Mouse (Mus musculus) heart, adult 2 months (tissue): ENCODE measurements around the gene Pde4d. TPM values are rescaled to one million over a fixed set of nuclear protein-coding genes. Genes with fewer than 3 reads are reported as not detected.

Source experiments
- DNase-seq, 2 experiments: peaks; one replicate each; pipeline ENCODE4 v3.0.0; 2021
- H3K27ac ChIP-seq: fragments of 200-600 bp; 2 replicates; pipeline ENCODE4 v1.8.1; 2022
- H3K27me3 ChIP-seq: fragments of 200-500 bp; 2 replicates; pipeline ENCODE4 v1.6.1; 2012; ENCODE audit warnings: mild to moderate bottlenecking, low read length, inconsistent platforms, mixed read lengths; ENCODE audit not compliant: control insufficient read depth, insufficient read depth
- H3K36me3 ChIP-seq: fragments of 200-500 bp; 2 replicates; pipeline ENCODE4 v1.6.1; 2012; ENCODE audit warnings: low read length, inconsistent platforms; ENCODE audit not compliant: control insufficient read depth, insufficient read depth
- H3K4me1 ChIP-seq: fragments of 200-500 bp; 2 replicates; pipeline ENCODE4 v1.6.1; 2011; ENCODE audit warnings: low read length; ENCODE audit not compliant: control insufficient read depth, insufficient read depth
- H3K4me3 ChIP-seq: fragments of 200-600 bp; 2 replicates; pipeline ENCODE4 v1.8.1; 2022
- H3K79me2 ChIP-seq: fragments of 200-500 bp; replicated peaks from 2 replicates; pipeline ENCODE4 v1.6.1; 2012; ENCODE audit warnings: mild to moderate bottlenecking, inconsistent platforms, low read length, moderate library complexity, mixed read lengths; ENCODE audit not compliant: control insufficient read depth, insufficient read depth
- H3K9ac ChIP-seq: fragments of 200-500 bp; 2 replicates; pipeline ENCODE4 v1.6.1; 2012; ENCODE audit warnings: low read depth, mild to moderate bottlenecking, control low read depth, inconsistent platforms, low read length, mixed read lengths
- CTCF ChIP-seq: fragments of 200-600 bp; IDR thresholded peaks from 2 replicates; pipeline ENCODE4 v1.8.1; 2022; ENCODE audit warnings: antibody characterized with exemption, mild to moderate bottlenecking, moderate library complexity
- EP300 ChIP-seq: fragments of 200-500 bp; IDR thresholded peaks from 2 replicates; pipeline ENCODE4 v1.6.1; 2011; ENCODE audit warnings: low read depth, low read length, control low read depth; ENCODE audit not compliant: insufficient read depth
- POLR2A ChIP-seq: fragments of 200-500 bp; IDR thresholded peaks from 2 replicates; pipeline ENCODE4 v1.6.1; 2011; ENCODE audit warnings: mild to moderate bottlenecking, low read depth, low read length, control low read depth; ENCODE audit not compliant: insufficient read depth
- WGBS: fragments of 180-500 bp; shearing (Covaris S2); methylation state at CpG from one replicate; pipeline ENCODE4 v1.1.7; 2018; 5-methylcytosine and 5-hydroxymethylcytosine counted together
- intact Hi-C: fragments of 180-260 bp; cut with DNase I; formaldehyde crosslinking; loops from one replicate; pipeline ENCODE4 v1.15.1; 2025
- polyA plus RNA-seq: library from polyadenylated mRNA; depleted of rRNA; stranded (reverse); fragments of >200 nt; gene quantifications from 2 replicates; pipeline ENCODE4 v1.2.3, GENCODE M21; 2012
- total RNA-seq, 2 experiments: library from RNA; stranded (reverse); gene quantifications; 2 replicates each; pipeline ENCODE4 v1.2.3; 2021

Pde4d gene
- total and polyA plus RNA-seq, 3 experiments: 11.5 to 40.1 (median 38.1) TPM

DNA sequence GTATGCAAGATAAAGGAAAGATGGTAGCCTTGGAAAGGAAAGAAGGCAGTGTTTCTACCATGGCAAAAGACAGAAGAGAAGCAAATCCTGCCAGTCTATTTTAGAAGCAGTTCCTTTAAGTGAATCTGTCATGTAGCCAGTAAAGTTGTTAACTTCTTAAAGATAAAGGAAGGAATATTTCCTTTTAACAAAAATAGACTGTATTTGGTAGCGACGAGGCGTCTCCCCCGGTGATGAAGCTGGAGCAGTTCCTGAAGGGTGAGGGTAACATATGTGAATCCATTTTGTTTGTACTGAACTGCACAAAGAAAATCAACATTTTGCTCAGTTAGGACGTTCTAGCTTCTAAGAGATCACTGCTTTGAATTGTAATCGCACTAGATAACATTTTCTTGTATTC, 75.2 kb downstream of the Pde4d start:
- peaks cover 2% of the 10 kb centered on the region for H3K4me1 ChIP-seq
- DNase-seq: no peak
- 30% methylated on average over 6 of the region's 6 CpGs for WGBS
- no peak overlapping the region for H3K27ac ChIP-seq
- intact Hi-C loops: no loop called here
- TF ChIP-seq EP300 (no peak), CTCF (no peak), POLR2A (no peak)
- no peak overlapping the region for H3K4me3 ChIP-seq
- no peaks in the 10 kb centered on the region for H3K79me2 ChIP-seq
- peaks cover 3% of the 10 kb centered on the region for H3K36me3 ChIP-seq
- no peaks in the 10 kb centered on the region for H3K27me3 ChIP-seq
- no peak overlapping the region for H3K9ac ChIP-seq

DNA sequence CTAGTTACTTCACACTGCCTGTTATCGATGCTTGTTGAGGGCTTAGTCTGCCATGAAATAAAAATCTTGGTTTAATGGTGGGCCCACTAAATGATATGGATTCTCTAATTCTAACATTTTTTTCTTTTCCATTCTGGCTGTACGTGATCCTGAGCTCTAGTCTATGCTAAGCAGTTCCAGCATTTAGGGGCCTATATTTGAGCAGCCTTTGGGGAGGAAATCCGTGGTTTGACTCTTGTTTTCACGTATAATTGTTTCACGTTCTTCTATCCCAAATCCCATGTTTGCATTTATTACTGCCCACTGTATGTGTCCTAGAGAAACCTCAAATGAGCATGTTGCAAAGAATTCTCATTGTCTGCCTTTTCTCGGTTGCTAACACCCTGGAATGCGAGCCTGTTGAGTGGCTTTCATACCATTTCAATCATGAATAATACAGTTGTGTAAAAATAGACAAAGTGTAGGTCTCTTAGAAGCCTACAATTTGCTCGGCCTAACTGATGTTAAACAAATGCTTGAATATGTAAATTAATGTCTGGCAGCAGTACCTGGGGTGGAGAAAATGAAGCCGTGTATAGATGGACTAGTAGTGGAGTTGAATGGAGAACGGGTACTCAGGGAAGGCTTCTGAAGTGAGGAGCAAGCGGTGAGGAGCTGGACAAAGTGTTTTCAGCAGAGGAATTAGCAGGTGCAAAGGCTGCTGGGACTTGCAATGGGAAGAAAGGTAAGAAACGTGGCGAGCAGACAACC, 76.7 kb downstream of the Pde4d start:
- 77% methylated on average over 13 of the region's 13 CpGs for WGBS
- Histone ChIP-seq H3K9ac (no peak overlapping the region), H3K27ac (no peak overlapping the region), H3K79me2 (no peaks in the 10 kb centered on the region), H3K4me1 (peaks cover 2% of the 10 kb centered on the region), H3K27me3 (no peaks in the 10 kb centered on the region), H3K4me3 (no peak overlapping the region), H3K36me3 (peaks cover 5% of the 10 kb centered on the region)
- no peak for DNase-seq
- intact Hi-C loops: no loop called here
- TF ChIP-seq CTCF (no peak), POLR2A (no peak), EP300 (no peak)

DNA sequence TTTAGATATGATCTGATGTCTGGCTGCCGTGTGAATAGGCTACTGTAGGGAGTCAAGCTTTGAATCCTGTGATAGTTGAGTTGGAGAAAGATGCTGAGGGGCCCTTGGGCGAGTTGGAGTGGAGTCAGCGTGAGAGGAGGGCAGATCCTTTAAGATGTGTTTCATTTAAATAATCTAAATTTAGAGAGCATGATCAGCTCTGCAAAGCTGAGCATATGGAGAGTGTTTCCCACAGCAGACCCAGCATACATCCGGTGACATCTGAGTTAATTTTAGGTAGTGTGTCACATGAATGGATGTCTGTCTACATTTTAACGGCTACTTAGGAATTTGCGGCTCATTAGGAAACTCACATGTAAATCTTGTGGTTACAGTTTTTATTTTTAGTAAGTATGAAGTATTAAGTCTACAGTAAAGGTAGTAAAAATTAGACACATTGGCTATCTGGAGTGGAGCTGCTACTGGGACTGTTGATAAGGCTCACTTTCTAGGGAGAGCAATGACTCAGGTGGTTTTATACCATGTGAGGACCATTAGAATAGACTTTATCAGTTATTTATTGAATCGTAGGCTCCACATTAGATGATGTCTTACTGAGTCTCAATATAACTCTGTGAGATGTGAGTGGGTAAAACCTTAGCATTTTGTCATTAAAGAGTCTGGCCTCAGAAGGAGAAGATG, 77.5 kb downstream of the Pde4d start:
- peaks cover 5% of the 10 kb centered on the region for H3K36me3 ChIP-seq
- H3K4me3 ChIP-seq: no peak overlapping the region
- H3K4me1 ChIP-seq: peaks cover 2% of the 10 kb centered on the region
- H3K27ac ChIP-seq: no peak overlapping the region
- no peak overlapping the region for H3K9ac ChIP-seq
- H3K79me2 ChIP-seq: no peaks in the 10 kb centered on the region
- TF ChIP-seq POLR2A (no peak), CTCF (no peak)
- WGBS: 54% methylated on average over 7 of the region's 7 CpGs
- intact Hi-C loops: no loop called here
- H3K27me3 ChIP-seq: no peaks in the 10 kb centered on the region
- no peak for DNase-seq

DNA sequence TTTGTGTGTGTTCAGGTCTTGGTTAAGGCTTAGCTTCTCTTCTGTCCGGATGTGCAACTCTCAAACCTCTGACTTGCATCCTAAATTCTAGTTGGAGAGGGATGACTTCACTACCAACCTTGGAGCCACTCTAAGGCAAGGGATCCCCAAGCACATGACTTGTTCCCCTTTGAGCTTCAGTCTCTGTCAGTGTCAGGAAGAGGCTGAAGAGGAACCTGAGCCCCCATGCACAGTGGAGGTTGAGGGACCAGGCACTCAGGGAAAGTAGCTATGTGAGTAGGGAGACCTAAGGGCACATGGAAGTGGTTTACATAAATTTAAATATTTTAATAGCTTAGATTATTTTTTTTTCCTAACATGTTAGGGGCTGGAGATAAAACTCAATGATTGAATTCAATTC, 78.6 kb downstream of the Pde4d start:
- 84% methylated on average over 1 of the region's 1 CpGs for WGBS
- H3K27me3 ChIP-seq: no peaks in the 10 kb centered on the region
- no peaks in the 10 kb centered on the region for H3K79me2 ChIP-seq
- H3K4me3 ChIP-seq: no peak overlapping the region
- DNase-seq: no peak
- H3K27ac ChIP-seq: no peak overlapping the region
- H3K9ac ChIP-seq: no peak overlapping the region
- H3K4me1 ChIP-seq: peaks cover 2% of the 10 kb centered on the region
- intact Hi-C loops: no loop called here
- TF ChIP-seq EP300 (no peak), CTCF (no peak), POLR2A (no peak)
- H3K36me3 ChIP-seq: peaks cover 5% of the 10 kb centered on the region

DNA sequence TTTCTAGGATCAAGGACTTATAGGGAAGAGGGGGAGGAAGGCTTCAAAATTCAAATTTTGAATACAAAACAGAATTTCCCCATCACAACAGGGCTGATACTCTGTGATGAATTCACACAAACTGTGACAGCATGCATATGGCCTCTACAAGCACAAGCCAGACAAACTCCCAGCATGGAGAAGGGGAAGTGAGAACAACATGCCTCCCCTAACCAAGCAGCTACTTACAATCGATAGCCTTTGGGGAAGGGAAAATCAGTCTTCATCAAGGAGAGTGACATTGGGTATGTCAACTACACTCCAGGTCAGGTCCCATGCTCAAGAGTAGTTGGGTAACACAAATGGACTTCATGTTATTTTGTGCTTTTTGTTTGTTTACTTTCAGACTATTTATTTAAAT, 83.1 kb downstream of the Pde4d start:
- Histone ChIP-seq H3K9ac (no peak overlapping the region), H3K27ac (no peak overlapping the region), H3K36me3 (peaks cover 2% of the 10 kb centered on the region), H3K79me2 (peaks cover 1% of the 10 kb centered on the region; the same call in 1 of the 2 replicates), H3K27me3 (no peaks in the 10 kb centered on the region), H3K4me3 (no peak overlapping the region), H3K4me1 (no peaks in the 10 kb centered on the region)
- TF ChIP-seq POLR2A (no peak), EP300 (no peak), CTCF (no peak)
- intact Hi-C loops: no loop called here
- 78% methylated on average over 1 of the region's 1 CpGs for WGBS
- DNase-seq: no peak

DNA sequence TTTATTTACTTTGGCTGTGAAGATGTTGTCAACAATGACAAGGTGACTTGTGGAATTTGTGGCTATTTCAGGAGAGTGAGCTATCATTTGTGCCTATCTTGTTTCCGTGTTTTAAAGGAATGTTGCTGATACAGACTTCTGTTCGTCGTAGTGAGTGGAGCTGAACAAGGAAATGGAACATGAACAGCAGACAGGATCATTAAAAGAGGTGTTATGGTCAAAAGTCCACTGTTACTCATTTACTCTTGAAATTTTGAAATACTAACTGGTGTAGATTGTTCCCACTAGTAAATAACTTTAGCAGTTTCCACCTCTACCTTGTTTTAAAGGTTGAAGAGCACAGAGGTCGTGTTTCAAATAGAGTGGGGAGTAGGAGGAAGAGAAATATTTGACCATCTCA, 86.7 kb downstream of the Pde4d start:
- Histone ChIP-seq H3K79me2 (peaks cover 1% of the 10 kb centered on the region; the same call in 1 of the 2 replicates), H3K4me1 (no peaks in the 10 kb centered on the region), H3K36me3 (no peaks in the 10 kb centered on the region; the same call in 1 of the 2 replicates), H3K9ac (no peak overlapping the region), H3K27me3 (no peaks in the 10 kb centered on the region), H3K27ac (no peak overlapping the region), H3K4me3 (no peak overlapping the region)
- TF ChIP-seq POLR2A (no peak), CTCF (no peak), EP300 (no peak)
- DNase-seq: no peak
- WGBS: 27% methylated on average over 4 of the region's 4 CpGs
- intact Hi-C loops: no loop called here
